Mouse (Mus musculus): ENCODE measurements around the gene En2. TPM values are rescaled to one million over a fixed set of nuclear protein-coding genes. Genes with fewer than 3 reads are reported as not detected.

Gene En2
- polyA plus RNA-seq, 1 experiment, result 0.09 TPM

DNA sequence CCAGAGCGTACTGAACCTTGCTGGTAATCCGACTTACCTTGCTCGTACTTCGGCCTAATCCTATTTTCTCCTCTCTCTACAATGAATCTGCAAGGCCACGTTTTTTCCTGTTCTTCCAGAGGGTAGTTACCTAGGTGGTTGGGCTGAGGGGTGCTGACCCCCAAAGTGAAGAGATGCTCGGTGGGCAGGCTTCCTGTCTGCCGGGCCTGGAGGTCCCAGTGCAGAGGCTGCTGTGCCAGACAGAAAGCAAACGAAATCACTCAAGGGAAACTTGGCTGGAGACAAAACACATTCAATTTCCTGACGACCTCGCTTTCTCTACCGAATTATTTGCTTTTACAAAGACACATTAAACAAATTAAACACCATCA, 42.1 kb upstream of the En2 start:
- H3K27ac ChIP-seq (ENCODE audit: insufficient read depth, low read depth, low read length), result no peak overlapping the region
- WGBS, result 5% methylated on average over 11 of the region's 11 CpGs
- no peaks in the 10 kb centered on the region for H3K36me3 ChIP-seq (ENCODE audit: control insufficient read depth, insufficient read depth, low read length)
- 0 out of 2 replicates have a peak, but pooled peaks cover 3% of the 10 kb centered on the region for H3K4me1 ChIP-seq (ENCODE audit: control insufficient read depth, insufficient read depth, low read length)
- TF ChIP-seq POLR2A (IDR thresholded peaks at IDR 0.05; ENCODE audit: low read depth, low read length) (no peak), CTCF (conservative IDR thresholded peaks at IDR 0.05; ENCODE audit: insufficient read depth, insufficient read length, low read depth, low read length) (no peak)
- no peak overlapping the region for H3K4me3 ChIP-seq (ENCODE audit: insufficient read depth, low read depth, low read length)
- H3K27me3 ChIP-seq (replicated peaks; ENCODE audit: control insufficient read depth, insufficient read depth, low read length), result peaks cover 6% of the 10 kb centered on the region
- DNase-seq, result no peak

DNA sequence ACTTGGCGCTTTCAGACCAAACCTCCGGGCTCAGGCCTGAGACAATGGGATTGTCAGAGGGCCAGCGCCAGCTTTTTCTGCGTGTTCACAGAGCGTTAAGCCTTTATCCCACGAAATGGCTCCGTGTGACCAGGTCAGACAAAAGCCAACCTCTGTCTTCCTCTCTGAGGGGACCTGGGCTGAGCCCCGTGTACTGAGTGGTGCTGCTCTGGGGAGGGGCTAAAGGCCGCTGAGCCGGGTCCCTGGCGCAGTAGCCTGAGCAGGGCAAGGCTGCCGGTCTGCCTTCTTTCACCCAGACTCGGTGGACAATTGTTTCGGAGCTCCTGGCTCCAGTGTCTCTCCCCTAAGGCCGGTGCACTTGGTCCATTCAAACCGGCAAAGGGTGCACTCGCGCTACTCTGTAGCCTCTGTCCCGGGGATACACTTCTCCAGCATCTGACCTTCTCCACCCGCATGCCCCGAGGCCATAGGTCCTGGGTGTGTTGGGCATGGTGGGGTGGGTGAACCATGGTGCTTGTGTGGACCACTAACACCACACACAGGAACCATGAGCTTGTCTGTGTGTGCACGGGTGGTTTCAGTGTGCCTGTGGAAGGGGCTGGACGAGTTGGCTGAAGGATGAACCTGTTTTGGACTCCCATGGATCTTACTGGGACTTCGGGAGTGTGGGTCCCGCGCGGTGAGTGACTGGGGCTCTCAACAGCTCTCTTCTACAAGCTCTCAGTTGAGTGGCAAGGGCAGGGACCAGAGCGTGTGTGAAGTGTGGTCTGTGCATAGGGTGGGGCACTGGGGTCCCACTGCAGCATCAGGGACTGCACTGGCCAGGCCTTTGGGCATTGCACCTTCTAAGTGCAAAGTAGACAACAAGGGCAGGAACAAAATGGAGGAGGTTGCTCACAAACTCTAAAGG, 40.9 kb upstream of the En2 start:
- peak; percentile 10 for DNase-seq
- H3K27me3 ChIP-seq (replicated peaks; ENCODE audit: control insufficient read depth, insufficient read depth, low read length), result peaks cover 6% of the 10 kb centered on the region
- no peak overlapping the region for H3K27ac ChIP-seq (ENCODE audit: insufficient read depth, low read depth, low read length)
- WGBS, result 15% methylated on average over 28 of the region's 28 CpGs
- no peak for TF ChIP-seq CTCF (conservative IDR thresholded peaks at IDR 0.05; ENCODE audit: insufficient read depth, insufficient read length, low read depth, low read length)
- no peak for TF ChIP-seq POLR2A (IDR thresholded peaks at IDR 0.05; ENCODE audit: low read depth, low read length)
- H3K36me3 ChIP-seq (ENCODE audit: control insufficient read depth, insufficient read depth, low read length), result no peaks in the 10 kb centered on the region
- 0 out of 2 replicates have a peak, but pooled peaks cover 3% of the 10 kb centered on the region for H3K4me1 ChIP-seq (ENCODE audit: control insufficient read depth, insufficient read depth, low read length)
- no peak overlapping the region for H3K4me3 ChIP-seq (ENCODE audit: insufficient read depth, low read depth, low read length)

- Histone ChIP-seq H3K36me3 (ENCODE audit: control insufficient read depth, insufficient read depth, low read length) (no peaks in the 10 kb centered on the region), H3K27me3 (replicated peaks; ENCODE audit: control insufficient read depth, insufficient read depth, low read length) (peaks cover 4% of the 10 kb centered on the region), H3K4me3 (ENCODE audit: insufficient read depth, low read depth, low read length) (no peak overlapping the region), H3K4me1 (ENCODE audit: control insufficient read depth, insufficient read depth, low read length) (no peaks in the 10 kb centered on the region), H3K27ac (ENCODE audit: insufficient read depth, low read depth, low read length) (no peak overlapping the region)
- peak; percentile 50 for DNase-seq
- TF ChIP-seq POLR2A (IDR thresholded peaks at IDR 0.05; ENCODE audit: low read depth, low read length), result no peak
- TF ChIP-seq CTCF (conservative IDR thresholded peaks at IDR 0.05; ENCODE audit: insufficient read depth, insufficient read length, low read depth, low read length), result no peak
- WGBS, result 20% methylated on average over 1 of the region's 1 CpGs
These were observed 36.6 kb upstream of the En2 start for GRCm38 (mm10) chr5:28128851-28129250.

DNA sequence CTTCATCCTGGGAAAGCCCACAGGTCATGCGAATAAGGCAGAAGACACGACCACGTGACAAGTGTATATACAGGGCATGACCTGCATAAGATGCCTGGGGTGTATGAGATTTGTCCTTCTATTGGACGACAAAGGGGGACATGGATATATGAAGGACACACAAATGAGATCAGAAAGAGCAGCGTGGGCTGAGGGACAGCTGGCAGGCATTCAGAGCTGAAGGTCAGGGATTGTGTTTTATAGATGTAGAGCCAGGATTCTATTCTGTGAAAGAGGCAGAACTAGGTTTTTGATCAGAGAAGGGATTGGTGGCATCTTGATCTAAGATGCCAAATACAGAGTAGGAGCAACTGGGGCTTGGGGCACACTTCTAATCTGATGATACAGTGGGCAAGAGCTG, 33.3 kb upstream of the En2 start:
- Histone ChIP-seq H3K4me3 (ENCODE audit: insufficient read depth, low read depth, low read length) (no peak overlapping the region), H3K4me1 (ENCODE audit: control insufficient read depth, insufficient read depth, low read length) (no peaks in the 10 kb centered on the region), H3K27me3 (replicated peaks; ENCODE audit: control insufficient read depth, insufficient read depth, low read length) (no peaks in the 10 kb centered on the region), H3K36me3 (ENCODE audit: control insufficient read depth, insufficient read depth, low read length) (no peaks in the 10 kb centered on the region), H3K27ac (ENCODE audit: insufficient read depth, low read depth, low read length) (no peak overlapping the region)
- WGBS, result 82% methylated on average over 5 of the region's 5 CpGs
- TF ChIP-seq POLR2A (IDR thresholded peaks at IDR 0.05; ENCODE audit: low read depth, low read length) (no peak), CTCF (conservative IDR thresholded peaks at IDR 0.05; ENCODE audit: insufficient read depth, insufficient read length, low read depth, low read length) (no peak)
- DNase-seq, result no peak

DNA sequence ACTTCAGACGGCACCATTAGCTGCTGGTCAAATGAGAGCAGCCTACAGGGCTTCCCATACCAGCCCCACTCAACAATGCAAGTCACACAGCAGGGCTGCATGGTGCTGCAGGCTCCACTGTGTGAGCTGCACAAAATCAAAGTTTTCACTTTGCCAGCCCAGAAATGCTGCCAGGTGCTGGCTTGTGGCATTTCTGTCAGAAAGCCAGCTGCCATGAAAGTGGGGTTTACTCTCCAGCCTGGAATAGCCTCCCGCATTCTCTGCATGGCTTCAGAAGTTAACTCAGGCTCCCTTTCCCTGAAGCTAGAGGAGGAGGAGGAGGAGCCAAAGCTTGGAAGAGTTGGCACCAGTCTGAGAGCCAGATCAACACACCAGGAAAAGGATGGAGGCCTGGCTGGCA, 29.1 kb upstream of the En2 start:
- WGBS, result 32% methylated on average over 2 of the region's 2 CpGs

GRCm38 (mm10) chr5:28144555-28144954, 20.9 kb upstream of the En2 start:
- Histone ChIP-seq H3K36me3 (ENCODE audit: control insufficient read depth, insufficient read depth, low read length) (no peaks in the 10 kb centered on the region), H3K27ac (ENCODE audit: insufficient read depth, low read depth, low read length) (no peak overlapping the region), H3K4me3 (ENCODE audit: insufficient read depth, low read depth, low read length) (no peak overlapping the region), H3K27me3 (replicated peaks; ENCODE audit: control insufficient read depth, insufficient read depth, low read length) (no peaks in the 10 kb centered on the region), H3K4me1 (ENCODE audit: control insufficient read depth, insufficient read depth, low read length) (no peaks in the 10 kb centered on the region)
- TF ChIP-seq CTCF (conservative IDR thresholded peaks at IDR 0.05; ENCODE audit: insufficient read depth, insufficient read length, low read depth, low read length), result no peak
- TF ChIP-seq POLR2A (IDR thresholded peaks at IDR 0.05; ENCODE audit: low read depth, low read length), result no peak
- DNase-seq, result no peak

More for the DNA sequence above, 29.1 kb upstream of the En2 start:
- Histone ChIP-seq H3K4me3 (ENCODE audit: insufficient read depth, low read depth, low read length) (no peak overlapping the region), H3K27ac (ENCODE audit: insufficient read depth, low read depth, low read length) (no peak overlapping the region), H3K36me3 (ENCODE audit: control insufficient read depth, insufficient read depth, low read length) (no peaks in the 10 kb centered on the region), H3K4me1 (ENCODE audit: control insufficient read depth, insufficient read depth, low read length) (no peaks in the 10 kb centered on the region), H3K27me3 (replicated peaks; ENCODE audit: control insufficient read depth, insufficient read depth, low read length) (no peaks in the 10 kb centered on the region)
- no peak for DNase-seq
- no peak for TF ChIP-seq POLR2A (IDR thresholded peaks at IDR 0.05; ENCODE audit: low read depth, low read length)
- no peak for TF ChIP-seq CTCF (conservative IDR thresholded peaks at IDR 0.05; ENCODE audit: insufficient read depth, insufficient read length, low read depth, low read length)

GRCm38 (mm10) chr5:28146018-28146417, 19.5 kb upstream of the En2 start:
- WGBS, result 69% methylated on average over 8 of the region's 8 CpGs
- no peaks in the 10 kb centered on the region for H3K4me1 ChIP-seq (ENCODE audit: control insufficient read depth, insufficient read depth, low read length)
- TF ChIP-seq CTCF (conservative IDR thresholded peaks at IDR 0.05; ENCODE audit: insufficient read depth, insufficient read length, low read depth, low read length) (no peak), POLR2A (IDR thresholded peaks at IDR 0.05; ENCODE audit: low read depth, low read length) (no peak)

More at GRCm38 (mm10) chr5:28146018-28146417, 19.5 kb upstream of the En2 start:
- no peaks in the 10 kb centered on the region for H3K36me3 ChIP-seq (ENCODE audit: control insufficient read depth, insufficient read depth, low read length)
- no peaks in the 10 kb centered on the region for H3K27me3 ChIP-seq (replicated peaks; ENCODE audit: control insufficient read depth, insufficient read depth, low read length)
- H3K27ac ChIP-seq (ENCODE audit: insufficient read depth, low read depth, low read length), result no peak overlapping the region
- no peak for DNase-seq
- no peak overlapping the region for H3K4me3 ChIP-seq (ENCODE audit: insufficient read depth, low read depth, low read length)
